Mouse (Mus musculus): ENCODE data around the gene Ppp1cc.

DNA sequence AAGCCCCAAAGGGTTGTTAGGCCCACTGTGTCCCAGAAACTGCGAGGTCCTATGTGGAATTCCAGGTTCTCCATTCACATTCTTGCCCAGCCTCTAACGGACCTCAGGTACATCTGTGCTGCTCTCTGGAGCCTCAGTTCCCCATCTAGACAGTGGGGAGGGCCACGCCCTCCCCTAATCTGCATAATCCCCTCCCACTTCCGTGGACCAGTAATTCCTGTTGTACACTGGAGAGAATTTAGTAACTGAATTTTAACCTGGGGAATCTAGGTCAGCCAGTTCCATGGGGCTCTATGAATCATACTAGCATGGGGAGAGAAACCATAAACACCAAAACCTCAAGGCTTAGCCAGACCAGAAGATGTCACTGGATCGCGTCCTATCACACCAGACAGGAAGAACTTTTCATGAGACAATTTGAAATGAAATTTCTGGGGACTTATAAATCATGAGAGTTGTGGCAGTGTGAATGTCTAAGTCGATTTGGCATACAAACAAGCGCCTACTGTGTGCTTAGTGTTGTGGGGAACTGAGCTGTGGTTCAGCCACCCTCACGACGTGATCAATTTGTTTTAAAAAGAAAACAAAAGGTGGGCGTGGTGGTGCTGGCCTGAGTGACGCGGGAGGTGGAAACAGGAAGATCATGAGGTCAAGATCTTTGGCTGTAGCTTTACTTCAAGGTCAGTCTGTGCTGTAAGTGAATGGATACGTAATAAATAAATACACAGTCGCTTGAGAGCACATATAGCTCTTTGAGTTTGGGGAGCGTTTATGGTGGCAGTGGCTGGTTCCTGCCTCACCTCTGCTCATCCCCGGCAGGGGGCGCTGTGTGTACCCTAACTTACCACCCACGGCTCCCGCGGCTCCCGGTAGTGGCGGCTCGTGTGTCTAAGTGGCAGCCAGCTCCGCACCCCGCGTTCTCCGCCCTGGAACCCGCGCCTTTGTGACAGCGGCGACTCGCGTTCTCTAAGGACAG is 26.7 kb upstream of the Ppp1cc start:
- TF ChIP-seq POLR2A (IDR thresholded peaks at IDR 0.05; ENCODE audit: borderline replicate concordance, extremely low read depth, low read depth, low read length) = no peak
- TF ChIP-seq CTCF (IDR thresholded peaks at IDR 0.05; ENCODE audit: insufficient read depth, low read length) = peak; percentile 76

All from lung, adult 2 months (tissue).